Mouse (Mus musculus): Measurements from ENCODE around the gene Olr1. TPM values are rescaled to one million over a fixed set of nuclear protein-coding genes. Genes with fewer than 3 reads are reported as not detected.

The Olr1 gene
- polyA plus RNA-seq, 1 experiment from 2014 or later: 0.04 TPM

DNA sequence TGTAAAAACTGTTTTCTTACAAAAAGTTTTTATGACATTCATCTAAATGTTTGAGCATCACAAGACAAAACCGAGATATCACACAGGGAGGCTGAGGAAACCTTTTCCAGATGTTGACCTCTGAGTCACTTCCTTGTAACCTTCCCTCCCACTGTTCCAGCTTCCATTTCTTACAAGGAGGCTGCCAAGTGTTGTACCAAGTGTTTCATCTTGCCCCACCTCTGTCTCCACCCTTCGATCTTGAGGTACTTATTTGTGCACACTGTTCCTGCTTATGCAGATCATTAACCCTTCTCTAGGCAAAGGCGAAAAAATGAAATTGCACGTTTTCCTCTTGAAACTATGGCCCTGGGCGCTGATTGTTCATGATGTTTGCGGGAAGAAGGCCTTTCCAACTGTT, 57.2 kb downstream of the Olr1 start:
- Histone ChIP-seq H3K9ac (replicated peaks) (no peak overlapping the region), H3K27me3 (replicated peaks) (no peaks in the 10 kb centered on the region), H3K27ac (replicated peaks) (no peak overlapping the region), H3K4me3 (replicated peaks) (no peak overlapping the region), H3K9me3 (replicated peaks) (no peaks in the 10 kb centered on the region), H3K36me3 (no peaks in the 10 kb centered on the region), H3K4me2 (no peak overlapping the region), H3K4me1 (0 out of 2 replicates have a peak, but pooled peaks cover 3% of the 10 kb centered on the region)
- ATAC-seq (ENCODE audit: low FRiP score): no peak
- 84% methylated on average over 6 of the region's 6 CpGs for WGBS

DNA sequence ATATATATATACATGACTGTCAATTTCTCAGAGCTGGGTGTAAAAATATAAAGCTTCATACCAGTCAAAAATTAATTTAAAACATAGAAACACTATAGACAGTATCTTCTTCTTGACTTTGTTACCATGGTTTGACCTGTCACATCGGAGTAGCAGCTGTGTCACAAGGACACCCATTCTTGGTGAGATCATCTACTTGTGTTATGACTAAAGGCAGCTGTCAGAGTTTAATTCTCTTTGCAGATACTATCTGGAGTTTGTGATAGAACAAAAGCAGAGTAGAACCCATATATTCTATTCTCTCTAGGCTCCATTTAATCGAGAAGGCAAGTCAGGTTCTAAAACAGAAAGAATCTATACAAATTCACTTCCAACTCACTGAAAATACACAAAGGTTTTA, 68.9 kb downstream of the Olr1 start:
- no peak overlapping the region for H3K4me3 ChIP-seq (replicated peaks)
- H3K4me2 ChIP-seq: no peak overlapping the region
- H3K36me3 ChIP-seq: no peaks in the 10 kb centered on the region
- H3K27me3 ChIP-seq (replicated peaks): no peaks in the 10 kb centered on the region
- H3K4me1 ChIP-seq: no peaks in the 10 kb centered on the region
- H3K27ac ChIP-seq (replicated peaks): no peak overlapping the region
- no peak for ATAC-seq (ENCODE audit: low FRiP score)
- no peak overlapping the region for H3K9ac ChIP-seq (replicated peaks)
- H3K9me3 ChIP-seq (replicated peaks): no peaks in the 10 kb centered on the region
- 91% methylated on average over 2 of the region's 2 CpGs for WGBS

DNA sequence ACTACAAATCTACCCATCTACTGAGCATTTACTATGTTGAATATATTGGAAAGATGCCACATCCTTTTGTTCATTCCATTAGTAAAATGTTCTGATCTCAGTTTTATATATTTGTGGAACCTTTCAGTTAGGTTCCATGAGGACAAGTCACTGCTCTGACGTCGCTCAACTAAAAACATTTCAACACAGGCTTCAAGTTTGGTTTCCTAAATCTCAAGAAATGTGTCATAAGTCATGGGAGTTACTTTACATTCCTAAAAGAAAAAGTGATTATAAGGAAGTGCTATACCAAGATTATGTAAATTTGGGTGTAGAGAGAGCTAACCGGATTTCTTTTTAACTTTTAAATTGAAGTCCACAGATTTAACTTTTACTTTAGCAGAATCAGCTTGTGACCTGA, 70.9 kb downstream of the Olr1 start:
- no peak for ATAC-seq (ENCODE audit: low FRiP score)
- 89% methylated on average over 3 of the region's 3 CpGs for WGBS
- Histone ChIP-seq H3K27me3 (replicated peaks) (no peaks in the 10 kb centered on the region), H3K9me3 (replicated peaks) (no peaks in the 10 kb centered on the region), H3K27ac (replicated peaks) (no peak overlapping the region), H3K4me3 (replicated peaks) (no peak overlapping the region), H3K36me3 (no peaks in the 10 kb centered on the region), H3K4me2 (no peak overlapping the region), H3K9ac (replicated peaks) (no peak overlapping the region), H3K4me1 (no peaks in the 10 kb centered on the region)

Other genes starting within 250 kb of the Olr1 start
- 0.09 and 0.47 TPM in 2 replicates for gene Cd69, start 231.7 kb downstream of the Olr1 start, polyA plus RNA-seq (2015; fragmentation: Nextera tagmentation; extraction: Ambion mirVana)
- not detected in 2 replicates for gene 4922502D21Rik, start 175.4 kb downstream of the Olr1 start, polyA plus RNA-seq (2015; fragmentation: Nextera tagmentation; extraction: Ambion mirVana)
- 0.35 and 2.2 TPM in 2 replicates for gene Clec12a, start 164.5 kb downstream of the Olr1 start, polyA plus RNA-seq (2015; fragmentation: Nextera tagmentation; extraction: Ambion mirVana)
- 0.23 TPM in 2 replicates for gene Clec12b, start 121.3 kb downstream of the Olr1 start, polyA plus RNA-seq (2015; fragmentation: Nextera tagmentation; extraction: Ambion mirVana)
- gene Clec1b, start 109.9 kb downstream of the Olr1 start, polyA plus RNA-seq (2015; fragmentation: Nextera tagmentation; extraction: Ambion mirVana): 0.55 and 0.77 TPM in 2 replicates
- 0.10 and 0.24 TPM in 2 replicates for gene Clec9a, start 98.3 kb downstream of the Olr1 start, polyA plus RNA-seq (2015; fragmentation: Nextera tagmentation; extraction: Ambion mirVana)
- gene Clec1a, start 55.2 kb downstream of the Olr1 start, polyA plus RNA-seq (2015; fragmentation: Nextera tagmentation; extraction: Ambion mirVana): 1.9 and 2.6 TPM in 2 replicates
- gene Tmem52b, start 5.4 kb upstream of the Olr1 start, polyA plus RNA-seq (2015; fragmentation: Nextera tagmentation; extraction: Ambion mirVana): 0.10 TPM in 1 of 2 replicates, not detected in the other
- gene Gabarapl1, start 26.0 kb upstream of the Olr1 start, polyA plus RNA-seq (2015; fragmentation: Nextera tagmentation; extraction: Ambion mirVana): 189 and 223 TPM in 2 replicates
- 0.10 TPM in 1 of 2 replicates, not detected in the other for gene Klre1, start 70.7 kb upstream of the Olr1 start, polyA plus RNA-seq (2015; fragmentation: Nextera tagmentation; extraction: Ambion mirVana)
- 2.3 TPM in 1 of 2 replicates, not detected in the other for gene Klrd1, start 84.6 kb upstream of the Olr1 start, polyA plus RNA-seq (2015; fragmentation: Nextera tagmentation; extraction: Ambion mirVana)
- gene Klrk1, start 116.7 kb upstream of the Olr1 start, polyA plus RNA-seq (2015; fragmentation: Nextera tagmentation; extraction: Ambion mirVana): 0.20 and 1.5 TPM in 2 replicates
- not detected in 2 replicates for gene Klrc3, start 136.2 kb upstream of the Olr1 start, polyA plus RNA-seq (2015; fragmentation: Nextera tagmentation; extraction: Ambion mirVana)
- gene Klrc2, start 153.5 kb upstream of the Olr1 start, polyA plus RNA-seq (2015; fragmentation: Nextera tagmentation; extraction: Ambion mirVana): 0.46 TPM in 1 of 2 replicates, not detected in the other
- gene Klrc1, start 171.8 kb upstream of the Olr1 start, polyA plus RNA-seq (2015; fragmentation: Nextera tagmentation; extraction: Ambion mirVana): 0.74 TPM in 1 of 2 replicates, not detected in the other
- 0.37 TPM in 1 of 2 replicates, not detected in the other for gene Klri1, start 210.0 kb upstream of the Olr1 start, polyA plus RNA-seq (2015; fragmentation: Nextera tagmentation; extraction: Ambion mirVana)
- gene Klri2, start 233.3 kb upstream of the Olr1 start, polyA plus RNA-seq (2015; fragmentation: Nextera tagmentation; extraction: Ambion mirVana): 0.15 TPM in 1 of 2 replicates, not detected in the other

Data from neural tube, embryonic 15.5 days (tissue).